Mouse (Mus musculus) embryonic facial prominence, embryonic 10.5 days (tissue): ENCODE data around the gene Cd200. TPM values are rescaled to one million over a fixed set of nuclear protein-coding genes. Genes with fewer than 3 reads are reported as not detected.

ENCODE experiments used
- DNase-seq: peaks from one replicate; pipeline ENCODE4 v3.0.0-alpha.2; 2017; ENCODE audit warnings: low spot score
- H3K27ac ChIP-seq: fragments of 300-500 bp; sonication (generic); replicated peaks from 2 replicates; pipeline ENCODE4 v1.5.1; 2016; ENCODE audit warnings: mild to moderate bottlenecking
- H3K27me3 ChIP-seq: fragments of 300-500 bp; sonication (generic); replicated peaks from 2 replicates; pipeline ENCODE4 v1.6.1; 2016; ENCODE audit warnings: low read depth, mild to moderate bottlenecking; ENCODE audit not compliant: poor library complexity, severe bottlenecking
- H3K36me3 ChIP-seq: fragments of 300-500 bp; sonication (generic); replicated peaks from 2 replicates; pipeline ENCODE4 v1.6.1; 2016; ENCODE audit warnings: mild to moderate bottlenecking, moderate library complexity
- H3K4me1 ChIP-seq: fragments of 300-500 bp; sonication (generic); 2 replicates; pipeline ENCODE4 v1.6.1; 2016
- H3K4me3 ChIP-seq: fragments of 300-500 bp; sonication (generic); 2 replicates; pipeline ENCODE4 v1.5.1; 2016; ENCODE audit warnings: mild to moderate bottlenecking, moderate library complexity
- H3K9me3 ChIP-seq: fragments of 300-500 bp; sonication (generic); 2 replicates; pipeline ENCODE4 v1.6.1; 2016; ENCODE audit warnings: mild to moderate bottlenecking
- WGBS: fragments of 180-500 bp; shearing (Covaris S2); methylation state at CpG from one replicate; pipeline ENCODE4 v1.1.7; 2016; 5-methylcytosine and 5-hydroxymethylcytosine counted together
- polyA plus RNA-seq: library from polyadenylated mRNA; unstranded; fragments of >200 nt; fragmentation: Nextera tagmentation; extraction: Ambion mirVana; gene quantifications from 2 replicates; pipeline ENCODE4 v1.2.1, GENCODE M21; 2016

Gene Cd200
- polyA plus RNA-seq, 1 experiment from 2014 or later: 8.1 TPM

DNA sequence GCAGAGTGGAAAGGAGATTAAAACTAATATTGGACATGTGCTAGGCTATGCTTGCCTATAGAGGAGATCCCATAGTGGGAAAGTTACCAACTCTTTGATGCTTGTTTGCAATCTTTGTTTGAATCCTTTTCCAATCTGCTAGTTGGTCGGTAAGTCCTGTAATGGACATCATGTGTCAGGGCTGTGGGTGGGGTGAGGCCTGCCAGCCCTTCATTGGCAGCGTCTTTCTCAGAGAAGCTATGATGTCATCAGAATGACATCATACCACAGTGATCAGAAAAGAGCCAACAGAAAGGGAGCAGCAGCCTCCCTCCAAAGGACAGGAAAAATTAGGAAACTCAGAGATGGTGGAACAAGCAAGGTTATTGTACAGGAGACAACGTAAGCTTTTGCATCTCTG is 9.4 kb downstream of the Cd200 start:
- Histone ChIP-seq H3K9me3 (no peaks in the 10 kb centered on the region), H3K36me3 (no peaks in the 10 kb centered on the region), H3K27ac (no peak overlapping the region), H3K4me3 (no peak overlapping the region), H3K27me3 (no peaks in the 10 kb centered on the region), H3K4me1 (no peaks in the 10 kb centered on the region)
- DNase-seq: no peak
- 89% methylated on average over 3 of the region's 3 CpGs for WGBS

DNA sequence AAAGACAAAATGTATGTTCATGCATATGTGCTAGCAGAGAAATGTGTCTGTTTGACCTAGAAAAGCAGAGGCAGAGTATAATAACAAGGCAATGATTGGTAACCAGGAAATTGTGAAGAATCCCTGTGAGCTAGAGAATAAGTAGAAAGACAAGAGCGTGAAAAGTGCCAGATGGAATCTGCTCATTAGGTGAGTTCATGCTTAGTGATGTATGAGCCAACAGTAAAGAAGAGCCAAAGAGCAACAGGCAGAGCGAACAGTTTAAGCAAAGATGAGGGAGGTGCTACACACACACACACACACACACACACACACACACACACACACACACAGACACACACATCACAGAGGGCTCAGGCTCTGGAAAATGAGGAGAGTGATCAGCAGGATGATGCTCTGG is 11.4 kb downstream of the Cd200 start:
- Histone ChIP-seq H3K27me3 (no peaks in the 10 kb centered on the region), H3K4me1 (no peaks in the 10 kb centered on the region), H3K4me3 (no peak overlapping the region), H3K27ac (no peak overlapping the region), H3K9me3 (no peaks in the 10 kb centered on the region), H3K36me3 (no peaks in the 10 kb centered on the region)
- no peak for DNase-seq
- 92% methylated on average over 2 of the region's 2 CpGs for WGBS

DNA sequence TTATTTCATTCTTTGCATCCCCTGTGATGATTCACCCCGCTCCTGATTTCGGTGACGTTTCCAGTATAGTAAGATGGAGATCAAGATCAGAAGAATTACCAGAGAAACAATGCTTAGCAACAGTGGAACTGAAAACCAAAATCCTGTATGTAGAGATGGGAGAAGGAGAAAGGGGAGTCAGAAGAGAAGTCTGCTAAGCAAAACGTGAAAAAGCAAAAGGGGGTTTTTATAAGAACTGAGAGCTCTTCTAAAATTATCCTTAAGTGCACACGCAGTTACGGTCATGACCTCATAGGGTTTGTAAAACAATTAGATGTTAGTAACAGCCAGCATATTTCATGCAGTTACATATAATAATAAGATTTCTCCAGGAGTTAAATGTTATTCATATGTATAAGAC is 16.6 kb downstream of the Cd200 start:
- H3K36me3 ChIP-seq: no peaks in the 10 kb centered on the region
- H3K9me3 ChIP-seq: no peaks in the 10 kb centered on the region
- no peaks in the 10 kb centered on the region for H3K4me1 ChIP-seq
- no peak overlapping the region for H3K27ac ChIP-seq
- 89% methylated on average over 6 of the region's 6 CpGs for WGBS
- no peak for DNase-seq
- H3K4me3 ChIP-seq: no peak overlapping the region
- no peaks in the 10 kb centered on the region for H3K27me3 ChIP-seq

DNA sequence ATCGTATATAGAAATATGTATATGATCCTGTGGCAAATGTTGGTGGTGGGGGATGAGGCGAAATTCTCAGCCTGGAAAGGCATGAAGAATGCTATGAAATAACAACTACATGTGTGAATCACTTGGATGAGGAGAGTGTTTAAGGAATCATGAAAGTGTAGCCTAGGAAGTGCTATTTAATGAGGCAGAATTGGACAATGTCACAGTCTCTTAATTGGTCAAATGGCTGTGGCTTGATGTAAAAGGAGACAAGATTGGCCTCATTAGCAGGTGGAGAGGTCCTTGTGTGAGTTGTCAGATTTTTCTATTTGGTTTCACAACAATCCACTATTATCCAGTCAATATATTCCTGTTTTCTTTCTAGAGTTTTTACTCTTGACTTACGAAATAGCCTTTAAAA is 17.2 kb downstream of the Cd200 start:
- no peak for DNase-seq
- no peaks in the 10 kb centered on the region for H3K9me3 ChIP-seq
- H3K27me3 ChIP-seq: no peaks in the 10 kb centered on the region
- no peaks in the 10 kb centered on the region for H3K4me1 ChIP-seq
- no peak overlapping the region for H3K4me3 ChIP-seq
- WGBS: 90% methylated on average over 3 of the region's 3 CpGs
- H3K36me3 ChIP-seq: no peaks in the 10 kb centered on the region
- H3K27ac ChIP-seq: no peak overlapping the region

DNA sequence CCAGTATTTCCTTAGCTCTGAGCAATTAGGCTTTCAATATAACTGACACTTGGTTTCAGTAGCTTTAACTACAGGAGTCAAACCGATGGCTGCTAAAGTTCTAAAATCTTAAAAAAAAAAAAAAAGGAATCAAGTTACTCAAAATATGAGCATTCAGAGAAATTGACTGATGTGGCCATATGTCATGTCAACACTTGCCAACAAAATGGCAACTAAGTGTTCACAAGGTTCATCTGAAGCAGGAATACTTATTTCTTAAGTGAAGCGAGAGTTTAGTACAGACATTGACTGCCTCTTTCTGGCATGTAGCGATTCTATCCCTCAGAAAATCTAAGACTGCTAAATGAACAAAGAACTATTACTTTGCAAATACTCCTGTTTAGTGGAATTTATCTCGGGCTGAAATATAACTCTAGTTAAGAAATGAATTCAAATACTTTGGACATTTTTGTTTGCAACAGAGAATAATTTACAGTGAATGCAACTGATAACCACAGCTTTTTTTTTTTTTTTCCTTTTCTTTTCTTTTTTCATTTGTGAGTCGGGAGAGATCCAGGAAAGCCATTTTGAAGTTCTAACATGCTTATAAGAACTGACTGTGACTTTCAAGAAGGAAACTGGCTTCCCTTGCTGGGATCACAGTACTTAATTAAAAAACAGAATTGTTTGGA is 18.4 kb downstream of the Cd200 start:
- Histone ChIP-seq H3K27me3 (no peaks in the 10 kb centered on the region), H3K4me3 (no peak overlapping the region), H3K36me3 (no peaks in the 10 kb centered on the region), H3K4me1 (no peaks in the 10 kb centered on the region), H3K27ac (no peak overlapping the region), H3K9me3 (no peaks in the 10 kb centered on the region)
- no peak for DNase-seq
- 87% methylated on average over 5 of the region's 5 CpGs for WGBS

DNA sequence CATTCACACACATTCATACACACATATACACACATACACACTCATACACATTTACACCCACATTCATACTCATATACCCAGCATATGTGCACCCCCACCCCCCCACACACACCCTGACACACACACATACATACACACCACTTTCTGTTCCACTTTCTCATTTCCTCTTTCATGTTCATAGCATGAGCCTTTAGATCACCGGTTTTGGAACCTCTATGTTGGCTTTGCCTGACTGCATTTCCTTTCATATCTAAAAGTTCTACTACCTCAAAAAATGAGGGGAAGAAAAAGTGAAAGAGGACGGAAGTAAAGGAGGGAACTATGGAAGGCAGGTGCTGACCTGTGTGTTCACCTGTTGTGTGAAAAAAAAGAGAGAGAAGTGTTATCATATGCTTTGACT is 19.0 kb downstream of the Cd200 start:
- no peak for DNase-seq
- WGBS: 85% methylated on average over 2 of the region's 2 CpGs

DNA sequence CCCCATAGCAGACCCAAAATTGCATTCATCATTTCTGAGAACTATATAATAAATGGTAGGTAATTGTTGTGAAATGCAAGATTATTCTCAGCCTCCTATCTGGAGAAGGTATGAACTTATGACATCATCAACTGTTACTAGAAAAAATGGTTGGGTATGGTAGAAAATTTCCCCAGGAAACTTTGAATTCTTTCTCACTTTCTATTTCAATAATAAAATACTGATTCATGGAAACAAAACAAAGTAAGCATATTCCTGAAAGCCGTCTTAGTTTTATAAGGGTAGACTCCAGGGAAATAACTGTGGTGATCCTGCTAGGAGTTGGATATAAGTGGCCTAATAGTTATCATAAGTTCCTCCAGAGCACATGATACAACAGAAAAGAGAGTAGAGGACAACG is 19.8 kb downstream of the Cd200 start:
- Histone ChIP-seq H3K4me3 (no peak overlapping the region), H3K36me3 (no peaks in the 10 kb centered on the region), H3K4me1 (no peaks in the 10 kb centered on the region), H3K9me3 (no peaks in the 10 kb centered on the region), H3K27ac (no peak overlapping the region), H3K27me3 (no peaks in the 10 kb centered on the region)
- no peak for DNase-seq
- 94% methylated on average over 2 of the region's 2 CpGs for WGBS

More for the DNA sequence above, 19.0 kb downstream of the Cd200 start:
- Histone ChIP-seq H3K4me3 (no peak overlapping the region), H3K27ac (no peak overlapping the region), H3K36me3 (no peaks in the 10 kb centered on the region), H3K9me3 (no peaks in the 10 kb centered on the region), H3K4me1 (no peaks in the 10 kb centered on the region), H3K27me3 (no peaks in the 10 kb centered on the region)

DNA sequence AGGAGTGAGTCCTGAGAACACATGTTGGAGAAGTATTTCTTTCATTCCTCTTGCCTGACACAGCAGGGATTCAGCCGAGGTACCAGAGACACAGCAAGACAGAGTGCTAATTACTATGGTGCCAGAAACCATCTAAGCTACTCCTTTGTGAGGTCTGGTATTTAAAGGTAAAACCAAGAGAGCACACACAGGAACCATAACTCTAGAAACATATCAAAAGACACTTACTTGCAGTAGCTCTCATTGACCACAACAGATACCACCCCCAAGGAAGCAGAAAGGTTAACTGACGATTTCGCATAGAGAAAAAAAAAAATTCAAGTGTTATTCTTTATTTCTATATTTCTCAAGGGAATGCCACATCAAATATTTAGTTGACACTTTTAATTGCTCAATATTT is 27.0 kb downstream of the Cd200 start:
- 86% methylated on average over 3 of the region's 3 CpGs for WGBS
- Histone ChIP-seq H3K4me1 (no peaks in the 10 kb centered on the region), H3K9me3 (no peaks in the 10 kb centered on the region), H3K27me3 (no peaks in the 10 kb centered on the region), H3K27ac (no peak overlapping the region), H3K36me3 (no peaks in the 10 kb centered on the region), H3K4me3 (no peak overlapping the region)
- no peak for DNase-seq

DNA sequence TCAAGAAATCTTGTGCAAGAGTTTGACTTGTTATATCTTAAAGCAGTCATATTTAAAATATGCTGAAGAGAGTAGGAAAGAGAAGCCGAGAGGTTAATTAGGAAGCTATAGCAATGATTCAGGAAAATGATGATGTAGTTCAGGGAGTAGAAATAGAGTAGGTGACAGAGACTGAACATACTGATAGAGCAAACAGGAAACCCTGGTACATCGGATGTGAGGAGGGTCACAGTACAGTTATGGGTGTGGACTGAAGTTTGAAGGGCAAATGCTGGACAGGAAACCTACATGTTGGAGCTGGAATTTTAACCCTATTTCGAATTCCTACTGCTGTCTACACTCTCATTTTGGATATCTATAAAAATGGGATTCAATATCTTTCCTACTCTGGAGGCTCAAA is 29.9 kb downstream of the Cd200 start:
- no peak overlapping the region for H3K27ac ChIP-seq
- H3K27me3 ChIP-seq: no peaks in the 10 kb centered on the region
- no peaks in the 10 kb centered on the region for H3K4me1 ChIP-seq
- no peaks in the 10 kb centered on the region for H3K9me3 ChIP-seq
- 85% methylated on average over 3 of the region's 3 CpGs for WGBS
- no peak for DNase-seq
- H3K36me3 ChIP-seq: no peaks in the 10 kb centered on the region
- no peak overlapping the region for H3K4me3 ChIP-seq

DNA sequence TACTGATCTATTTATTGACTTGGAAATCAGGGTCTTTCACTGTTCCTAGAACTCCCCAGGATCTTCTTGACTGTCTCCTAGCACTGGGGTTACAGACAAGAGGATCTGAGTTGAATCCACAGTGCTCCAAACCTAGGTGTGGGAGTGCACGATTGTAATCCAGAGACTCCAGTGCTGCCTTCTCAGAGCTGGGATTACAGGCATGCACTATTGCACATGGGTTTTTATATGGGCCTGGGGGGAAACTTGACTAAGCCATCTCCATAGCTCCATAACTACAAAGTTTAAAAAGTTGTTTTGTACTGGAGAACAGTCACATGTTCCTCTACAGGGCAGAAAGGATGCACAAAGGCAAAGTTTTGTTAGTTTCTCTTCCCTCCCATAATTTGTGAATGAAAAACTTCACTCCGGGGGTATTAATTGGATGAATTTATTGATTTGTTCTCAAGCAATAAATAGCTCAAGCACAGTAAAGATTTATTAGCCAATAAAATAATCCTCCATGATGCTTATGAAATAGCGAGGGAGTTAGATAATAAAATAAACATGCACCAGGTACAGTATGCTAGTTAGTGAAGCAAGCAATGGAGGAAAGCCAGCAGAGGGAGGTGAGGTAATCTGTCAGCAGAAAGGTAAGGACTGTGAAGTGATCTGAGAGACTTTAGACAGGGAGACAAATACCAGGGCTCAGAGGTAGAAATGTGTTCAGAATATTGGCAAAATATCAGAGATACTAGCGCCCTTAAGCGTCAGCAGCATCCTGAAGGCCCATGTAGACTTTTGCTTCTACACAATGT is 30.5 kb downstream of the Cd200 start:
- H3K4me3 ChIP-seq: no peak overlapping the region
- H3K4me1 ChIP-seq: no peaks in the 10 kb centered on the region
- H3K27me3 ChIP-seq: no peaks in the 10 kb centered on the region
- no peak overlapping the region for H3K27ac ChIP-seq
- DNase-seq: no peak
- 91% methylated on average over 5 of the region's 5 CpGs for WGBS
- no peaks in the 10 kb centered on the region for H3K9me3 ChIP-seq
- H3K36me3 ChIP-seq: no peaks in the 10 kb centered on the region

DNA sequence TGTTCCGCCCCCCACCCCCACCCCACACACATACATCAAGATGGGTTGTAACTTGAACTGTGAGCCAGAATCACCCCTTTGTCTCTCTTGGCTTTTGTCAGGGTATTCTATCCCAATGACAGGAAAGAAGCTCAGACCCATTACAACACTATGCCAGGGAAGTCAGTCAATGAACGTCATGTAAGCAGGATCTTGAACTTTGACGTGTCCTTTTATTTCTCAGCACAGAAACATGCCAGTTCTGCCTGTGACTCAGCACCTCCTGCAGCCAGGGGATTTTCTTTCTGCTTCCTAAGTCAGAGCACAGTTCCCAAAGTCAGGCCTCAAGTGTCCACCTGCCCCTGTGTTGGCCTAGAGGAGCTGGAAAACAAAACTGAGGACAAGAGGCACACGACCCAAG is 31.5 kb downstream of the Cd200 start:
- WGBS: 86% methylated on average over 4 of the region's 4 CpGs
- Histone ChIP-seq H3K4me3 (no peak overlapping the region), H3K36me3 (no peaks in the 10 kb centered on the region), H3K27me3 (no peaks in the 10 kb centered on the region), H3K27ac (no peak overlapping the region), H3K9me3 (no peaks in the 10 kb centered on the region), H3K4me1 (no peaks in the 10 kb centered on the region)
- DNase-seq: no peak

DNA sequence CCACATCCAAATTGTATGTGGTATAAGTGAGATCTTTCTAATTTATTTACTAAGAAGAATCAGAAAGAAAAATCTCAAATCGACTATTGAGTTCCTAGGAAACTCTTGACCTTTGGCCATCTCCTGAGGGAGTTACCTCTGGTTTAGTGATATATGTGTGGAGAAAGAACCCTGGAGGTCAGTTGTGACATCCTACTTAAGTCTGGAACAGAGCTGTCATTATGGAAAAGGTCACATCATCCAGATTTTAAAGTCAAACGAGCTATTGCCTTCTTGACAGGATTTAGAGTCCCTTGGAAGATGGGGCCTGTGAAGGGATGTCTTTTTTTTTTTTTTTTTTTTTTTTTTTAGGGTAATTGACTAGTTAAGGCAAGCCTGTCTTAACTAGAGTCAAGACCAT is 32.0 kb downstream of the Cd200 start:
- H3K9me3 ChIP-seq: no peaks in the 10 kb centered on the region
- 45% methylated on average over 2 of the region's 2 CpGs for WGBS
- H3K27ac ChIP-seq: no peak overlapping the region
- H3K4me1 ChIP-seq: no peaks in the 10 kb centered on the region
- H3K36me3 ChIP-seq: no peaks in the 10 kb centered on the region
- no peak for DNase-seq
- no peaks in the 10 kb centered on the region for H3K27me3 ChIP-seq
- H3K4me3 ChIP-seq: no peak overlapping the region

DNA sequence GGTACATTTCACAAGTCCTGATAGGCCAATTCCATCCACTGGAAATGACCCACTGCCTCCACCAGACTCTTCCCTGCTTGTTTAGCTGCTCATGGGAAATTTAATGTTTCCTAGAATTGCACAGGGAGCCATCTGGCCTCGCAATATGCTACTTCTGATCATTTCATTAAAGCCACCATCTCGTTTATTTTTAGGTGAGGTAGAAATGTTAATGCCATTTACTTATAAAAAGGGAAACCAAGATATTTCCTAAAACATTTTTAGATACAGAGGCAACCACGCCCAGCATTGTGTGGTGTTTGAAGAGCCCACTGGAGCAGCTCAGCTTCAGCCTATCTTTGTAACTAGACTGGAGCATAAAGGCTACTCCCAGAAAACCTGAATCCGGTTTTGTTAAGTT is 32.6 kb downstream of the Cd200 start:
- Histone ChIP-seq H3K4me1 (no peaks in the 10 kb centered on the region), H3K27me3 (no peaks in the 10 kb centered on the region), H3K9me3 (no peaks in the 10 kb centered on the region), H3K36me3 (no peaks in the 10 kb centered on the region), H3K4me3 (no peak overlapping the region), H3K27ac (no peak overlapping the region)
- DNase-seq: no peak
- 80% methylated on average over 4 of the region's 4 CpGs for WGBS
